9 mouse cellular contexts compared by ENCODE assay signal in genomic region chr4:88763384-88764018, GRCm38 (mm10). TPM values are rescaled to one million over a fixed set of nuclear protein-coding genes. Genes with fewer than 3 reads are reported as not detected.
DNase-seq lines count a peak whose midpoint lies in the region; ATAC-seq and TF ChIP-seq lines count a peak whose summit lies in the region.
"Not testable (repeated sequence)": the region's sequence is repeated elsewhere in the genome, so short reads cannot be mapped to it uniquely, and the experiment has no call there.
"Had no signal": no experiment of that assay in that cellular context is flagged by ENCODE, and none has a peak within 500 bp of the region (broad histone marks: within the 10 kb centered on the region; RNA-seq: fewer than 3 reads in every experiment).

No protein-coding gene starts in this region.

- not testable (repeated sequence) for H3K9me3 ChIP-seq in hindbrain, embryonic 13.5 days; lung, postnatal 0 days (ENCODE audit: low read length); neural tube, embryonic 15.5 days (replicated peaks)

- TF ChIP-seq EP300 in lung, postnatal 0 days (IDR thresholded peaks at IDR 0.05), result not testable (repeated sequence)

- DNase-seq in adrenal gland, adult 2 months, result peak; percentile 86
- peak; percentile 81 for DNase-seq in embryo, embryonic 11 days
- DNase-seq in gastrocnemius, postnatal 14 days, result peak; percentile 57
- peak; percentile 51 for DNase-seq in layer of hippocampus, adult 9-11 months
- peak; percentile 92 for DNase-seq in lung, postnatal 0 days (ENCODE audit: low spot score)
- peak; percentile 38 for DNase-seq in thymus, postnatal 25 days

- intact Hi-C loops in gastrocnemius, postnatal 14 days (cut with DNase I; ENCODE audit: low total_unique reads), result not testable (repeated sequence)

- H3K27ac ChIP-seq in hindbrain, embryonic 13.5 days; lung, postnatal 0 days (ENCODE audit: low read length); neural tube, embryonic 15.5 days (replicated peaks): not testable (repeated sequence)

- peak overlapping the region; percentile 59 for H3K4me2 ChIP-seq in hindbrain, embryonic 13.5 days
- H3K4me2 ChIP-seq in lung, postnatal 0 days (replicated peaks; ENCODE audit: low read depth, low read length), result 0 out of 2 replicates have a peak overlapping the region, but pooled peaks have one; percentile 17
- H3K4me2 ChIP-seq in neural tube, embryonic 15.5 days, result peak overlapping the region; percentile 62

- not testable (repeated sequence) for H3K27me3 ChIP-seq in hindbrain, embryonic 13.5 days; lung, postnatal 0 days (replicated peaks; ENCODE audit: insufficient read depth, low read length); neural tube, embryonic 15.5 days (replicated peaks)

- H3K4me3 ChIP-seq in hindbrain, embryonic 13.5 days, result peak overlapping the region; percentile 36
- peak overlapping the region; percentile 8; the same call in 1 of the 2 replicates for H3K4me3 ChIP-seq in lung, postnatal 0 days (ENCODE audit: low read depth, low read length)
- H3K4me3 ChIP-seq in neural tube, embryonic 15.5 days (replicated peaks), result peak overlapping the region; percentile 38

- H3K9ac ChIP-seq in hindbrain, embryonic 13.5 days; lung, postnatal 0 days (replicated peaks; ENCODE audit: low read depth); neural tube, embryonic 15.5 days (replicated peaks): not testable (repeated sequence)

- H3K36me3 ChIP-seq in hindbrain, embryonic 13.5 days; lung, postnatal 0 days (ENCODE audit: insufficient read depth, low read length); neural tube, embryonic 15.5 days: not testable (repeated sequence)

- TF ChIP-seq CTCF in lung, postnatal 0 days (IDR thresholded peaks at IDR 0.05), result peak; percentile 70

- WGBS in hindbrain, embryonic 13.5 days, result 2% methylated on average over 38 of the region's 42 CpGs
- WGBS in lung, postnatal 0 days, result 5% methylated on average over 21 of the region's 42 CpGs
- WGBS in neural tube, embryonic 15.5 days, result 4% methylated on average over 28 of the region's 42 CpGs

- not testable (repeated sequence) for ATAC-seq in hindbrain, embryonic 13.5 days (ENCODE audit: low FRiP score); neural tube, embryonic 15.5 days (ENCODE audit: low FRiP score)
- ATAC-seq in lung, postnatal 0 days, result peak; percentile 47; the same call in 1 of the 2 replicates

- not testable (repeated sequence) for H3K4me1 ChIP-seq in hindbrain, embryonic 13.5 days (replicated peaks); lung, postnatal 0 days (ENCODE audit: insufficient read depth, low read depth, low read length); neural tube, embryonic 15.5 days

RNA-seq across cellular contexts. Expression of gene Gm13283, which starts 3.6 kb away (rescaled TPM):
- total RNA-seq in adrenal gland, adult 2 months (2021), result not detected
- not detected in 2 replicates for polyA plus RNA-seq in adrenal gland, adult 2 months (2012; rRNA removed)
- total RNA-seq in gastrocnemius, postnatal 14 days (2021), result not detected
- polyA plus RNA-seq in hindbrain, embryonic 13.5 days (2015; fragmentation: Nextera tagmentation; extraction: Ambion mirVana), result 0.22 TPM in 1 of 2 replicates, not detected in the other
- polyA plus RNA-seq in lung, postnatal 0 days (2015; fragmentation: Nextera tagmentation; extraction: Ambion mirVana), result 0.38 and 0.44 TPM in 2 replicates
- 0.18 TPM in 1 of 2 replicates, not detected in the other for polyA plus RNA-seq in neural tube, embryonic 15.5 days (2015; fragmentation: Nextera tagmentation; extraction: Ambion mirVana)
- total RNA-seq: layer of hippocampus, postnatal 10 days had no signal

RNA-seq across cellular contexts. Expression of gene Gm13271, which starts 8.8 kb away (rescaled TPM):
- total RNA-seq in adrenal gland, adult 2 months (2021), result not detected
- not detected in 2 replicates for polyA plus RNA-seq in adrenal gland, adult 2 months (2012; rRNA removed)
- total RNA-seq in gastrocnemius, postnatal 14 days (2021), result not detected
- polyA plus RNA-seq in hindbrain, embryonic 13.5 days (2015; fragmentation: Nextera tagmentation; extraction: Ambion mirVana), result not detected in 2 replicates
- polyA plus RNA-seq in lung, postnatal 0 days (2015; fragmentation: Nextera tagmentation; extraction: Ambion mirVana), result not detected in 2 replicates
- not detected in 2 replicates for polyA plus RNA-seq in neural tube, embryonic 15.5 days (2015; fragmentation: Nextera tagmentation; extraction: Ambion mirVana)
- total RNA-seq: layer of hippocampus, postnatal 10 days had no signal

RNA-seq across cellular contexts. Expression of gene Gm13290, which starts 10.1 kb away (rescaled TPM):
- not detected for total RNA-seq in adrenal gland, adult 2 months (2021)
- not detected in 2 replicates for polyA plus RNA-seq in adrenal gland, adult 2 months (2012; rRNA removed)
- total RNA-seq in gastrocnemius, postnatal 14 days (2021), result not detected
- 0.22 TPM in 1 of 2 replicates, not detected in the other for polyA plus RNA-seq in hindbrain, embryonic 13.5 days (2015; fragmentation: Nextera tagmentation; extraction: Ambion mirVana)
- polyA plus RNA-seq in lung, postnatal 0 days (2015; fragmentation: Nextera tagmentation; extraction: Ambion mirVana), result 0.40 TPM in 1 of 2 replicates, not detected in the other
- polyA plus RNA-seq in neural tube, embryonic 15.5 days (2015; fragmentation: Nextera tagmentation; extraction: Ambion mirVana), result not detected in 2 replicates
- total RNA-seq: layer of hippocampus, postnatal 10 days had no signal

RNA-seq across cellular contexts. Expression of gene Gm13289, which starts 13.2 kb away (rescaled TPM):
- not detected for total RNA-seq in adrenal gland, adult 2 months (2021)
- not detected in 2 replicates for polyA plus RNA-seq in adrenal gland, adult 2 months (2012; rRNA removed)
- total RNA-seq in gastrocnemius, postnatal 14 days (2021), result not detected
- polyA plus RNA-seq in hindbrain, embryonic 13.5 days (2015; fragmentation: Nextera tagmentation; extraction: Ambion mirVana), result not detected in 2 replicates
- polyA plus RNA-seq in lung, postnatal 0 days (2015; fragmentation: Nextera tagmentation; extraction: Ambion mirVana), result not detected in 2 replicates
- polyA plus RNA-seq in neural tube, embryonic 15.5 days (2015; fragmentation: Nextera tagmentation; extraction: Ambion mirVana), result not detected in 2 replicates
- total RNA-seq: layer of hippocampus, postnatal 10 days had no signal

RNA-seq across cellular contexts. Expression of gene Gm13272, which starts 16.1 kb away (rescaled TPM):
- not detected for total RNA-seq in adrenal gland, adult 2 months (2021)
- not detected in 2 replicates for polyA plus RNA-seq in adrenal gland, adult 2 months (2012; rRNA removed)
- total RNA-seq in gastrocnemius, postnatal 14 days (2021), result not detected
- not detected in 2 replicates for polyA plus RNA-seq in hindbrain, embryonic 13.5 days (2015; fragmentation: Nextera tagmentation; extraction: Ambion mirVana)
- not detected in 2 replicates for polyA plus RNA-seq in lung, postnatal 0 days (2015; fragmentation: Nextera tagmentation; extraction: Ambion mirVana)
- not detected in 2 replicates for polyA plus RNA-seq in neural tube, embryonic 15.5 days (2015; fragmentation: Nextera tagmentation; extraction: Ambion mirVana)
- total RNA-seq: layer of hippocampus, postnatal 10 days had no signal

Comparison
In these comparisons a context has a peak if more than half of its experiments do, and no peak if none do; other contexts are left out.
1. DNase-seq: peak in every context shown above with its lines; median percentile 92 in lung, postnatal 0 days; 86 in adrenal gland, adult 2 months; 81 in embryo, embryonic 11 days; 57 in gastrocnemius, postnatal 14 days; 51 in layer of hippocampus, adult 9-11 months; 38 in thymus, postnatal 25 days.